Mouse (Mus musculus): Measurements from ENCODE around the gene Ephb2.

Gene Ephb2

DNA sequence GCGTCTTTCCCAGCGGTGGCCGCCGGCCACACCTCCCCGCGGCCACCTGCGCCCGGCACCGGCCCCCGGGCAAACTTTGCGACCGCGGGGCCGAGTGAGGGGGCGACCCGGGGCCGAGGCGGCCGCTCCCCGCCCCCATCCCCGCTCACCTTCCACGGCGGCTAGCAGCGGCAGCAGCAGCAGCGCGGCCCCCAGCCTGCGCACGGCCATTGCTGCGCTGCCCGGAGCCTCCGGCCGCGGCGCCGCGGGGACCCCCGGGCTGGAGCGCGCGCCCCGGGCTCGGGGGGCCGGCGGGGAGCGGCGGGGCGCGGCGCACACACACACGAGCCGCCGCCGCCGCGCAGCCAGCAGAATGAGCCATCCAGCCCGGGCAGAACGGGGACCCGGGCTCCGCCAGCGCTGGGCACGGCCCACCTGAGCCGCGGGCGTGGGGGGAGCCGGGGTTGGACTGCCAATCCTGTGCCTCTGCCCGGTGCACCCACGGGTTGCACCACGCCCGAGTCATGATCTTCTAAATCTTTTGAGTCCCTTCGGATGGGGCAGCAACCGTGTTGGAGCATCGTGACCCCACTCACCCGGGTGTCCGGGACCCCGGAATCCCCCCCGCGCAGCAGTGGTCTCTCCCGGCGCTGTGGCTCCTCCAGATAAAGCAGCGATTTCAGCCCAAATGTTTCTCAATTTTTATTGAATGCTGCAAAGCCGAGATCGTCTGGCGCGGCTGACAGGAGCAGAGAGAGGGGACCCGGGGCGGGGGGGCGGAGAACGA, at the start of gene Ephb2:
TSS of gene Ephb2 (minus strand) at position 368 of the 766 bp plus-strand sequence.
- DNase-seq, result peak; percentile 90

DNA sequence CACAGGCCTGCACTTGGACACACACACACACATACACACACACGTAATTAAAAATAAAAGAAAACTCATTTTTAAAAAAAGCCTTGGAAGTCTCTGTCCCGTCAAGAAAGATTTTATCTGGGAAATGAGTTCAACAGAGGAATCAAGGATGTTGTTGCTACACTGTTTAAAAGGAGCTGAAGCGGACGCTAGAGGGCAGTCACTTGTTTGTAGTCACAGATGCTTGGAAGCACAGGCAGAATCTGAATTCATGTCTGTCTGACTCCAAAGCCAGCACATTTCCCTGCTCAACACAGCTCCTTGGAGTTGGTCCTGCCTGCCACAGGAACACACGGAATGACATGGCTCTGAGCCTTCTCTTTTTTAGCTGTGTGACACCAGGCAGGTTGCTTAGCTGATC, 42.8 kb upstream of the Ephb2 start:
- peak; percentile 49 for DNase-seq

DNA sequence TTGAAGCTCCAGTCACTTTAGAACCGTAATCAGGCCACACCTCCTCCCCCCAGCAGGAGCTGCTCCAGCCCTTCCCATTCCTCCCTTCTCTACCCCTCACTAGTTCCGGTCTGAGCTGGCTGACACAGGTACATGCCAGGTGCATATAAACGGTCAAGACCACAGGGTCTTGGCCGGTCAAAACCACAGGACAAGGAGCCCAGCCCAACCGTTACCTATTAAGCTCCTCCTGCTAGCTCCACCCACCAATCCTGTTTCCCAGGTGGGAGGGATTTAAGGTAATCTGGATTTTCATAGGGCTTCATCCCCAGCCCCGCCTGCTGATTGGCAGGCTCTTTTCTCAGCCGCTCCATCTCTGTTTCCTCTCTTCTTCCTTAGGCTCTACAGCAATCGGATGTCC, 42.4 kb upstream of the Ephb2 start:
- no peak for DNase-seq

DNA sequence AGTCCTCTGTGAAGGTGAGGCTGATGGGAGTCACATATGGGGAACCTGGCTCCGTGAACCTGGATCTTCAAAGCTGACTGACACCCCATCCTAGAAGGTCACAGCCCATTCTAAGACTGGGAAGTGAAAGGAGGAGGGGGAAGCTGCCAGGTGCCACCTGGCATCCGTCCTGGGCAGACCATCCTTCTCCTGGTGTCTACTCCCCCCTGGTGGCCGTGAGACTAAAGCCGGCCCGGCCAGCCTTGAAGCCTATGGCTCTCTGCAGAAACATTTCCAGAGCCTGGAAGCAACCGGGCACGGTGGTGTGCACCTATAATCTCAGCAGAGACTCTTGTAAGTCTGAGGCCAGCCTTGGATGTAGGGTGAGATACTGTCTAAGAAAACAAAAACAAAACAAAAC, 41.2 kb upstream of the Ephb2 start:
- peak; percentile 87 for DNase-seq

DNA sequence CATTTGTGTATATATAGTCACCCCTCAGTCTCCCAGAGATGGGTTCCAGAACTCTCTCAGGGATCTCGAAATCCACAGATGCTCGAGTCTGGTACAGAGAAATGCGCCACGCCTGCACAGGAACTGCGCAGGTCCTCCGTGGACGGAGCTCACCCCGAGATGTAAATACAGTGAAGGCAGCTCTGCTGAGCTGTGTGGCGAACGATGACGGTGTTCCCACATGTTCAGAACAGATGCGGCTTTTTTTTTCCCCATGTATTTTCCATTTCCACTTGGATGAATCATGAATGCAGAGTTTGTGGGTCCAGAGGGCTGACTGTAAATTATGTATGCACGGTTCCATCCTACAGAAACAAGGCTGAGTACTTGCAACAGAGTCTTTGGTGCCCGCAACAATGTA, 39.2 kb upstream of the Ephb2 start:
- no peak for DNase-seq

DNA sequence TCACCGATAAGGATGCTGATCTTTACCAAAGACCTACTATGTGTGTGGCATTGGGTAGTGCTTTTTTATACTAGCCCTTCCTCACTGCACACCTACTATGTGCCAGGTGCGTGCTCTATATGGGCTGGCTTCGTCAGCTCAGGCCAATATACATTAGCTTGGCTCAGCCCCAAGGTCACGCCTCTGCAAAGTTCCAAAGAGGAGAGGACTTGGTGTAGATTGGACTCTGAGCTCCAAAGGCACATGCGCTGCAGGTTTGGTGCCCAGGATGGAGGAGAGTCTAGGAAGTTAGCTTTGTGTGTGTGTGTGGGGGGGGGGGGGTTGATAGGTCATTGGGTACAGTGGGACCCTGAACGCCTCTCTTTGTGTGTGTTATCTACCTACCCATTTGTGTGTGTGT, 32.6 kb upstream of the Ephb2 start:
- DNase-seq, result no peak

DNA sequence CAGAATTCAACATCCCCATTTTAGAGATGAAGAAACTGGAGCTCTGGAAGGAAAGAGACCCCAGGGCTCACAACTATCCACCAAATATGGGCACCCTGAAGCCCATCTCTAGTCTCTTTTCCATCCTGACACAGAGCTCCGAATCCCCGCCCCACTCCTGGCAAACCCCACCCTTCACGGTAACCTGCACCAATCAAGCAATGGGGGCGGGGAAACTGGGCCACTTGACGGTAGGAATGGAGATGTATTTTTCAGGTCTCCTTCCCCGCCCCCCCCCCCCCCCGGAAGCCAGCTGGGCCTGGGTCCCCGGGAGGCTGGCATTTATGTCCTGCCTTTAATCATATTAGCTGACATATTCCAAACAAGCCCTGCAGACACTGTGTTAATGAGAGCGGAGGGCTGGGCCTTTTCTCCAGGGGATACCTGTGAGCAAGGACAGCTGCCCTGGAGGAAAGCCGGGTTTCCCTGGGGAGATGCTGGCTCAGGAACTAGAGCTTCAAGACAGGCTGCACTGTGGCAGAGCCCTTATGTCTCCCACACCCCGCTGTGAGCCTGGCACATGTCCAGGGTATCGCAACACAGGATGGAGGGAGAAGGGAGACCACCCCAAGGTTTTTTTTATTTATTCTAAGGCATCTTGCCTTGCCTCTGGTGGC, 32.0 kb upstream of the Ephb2 start:
- no peak for DNase-seq

DNA sequence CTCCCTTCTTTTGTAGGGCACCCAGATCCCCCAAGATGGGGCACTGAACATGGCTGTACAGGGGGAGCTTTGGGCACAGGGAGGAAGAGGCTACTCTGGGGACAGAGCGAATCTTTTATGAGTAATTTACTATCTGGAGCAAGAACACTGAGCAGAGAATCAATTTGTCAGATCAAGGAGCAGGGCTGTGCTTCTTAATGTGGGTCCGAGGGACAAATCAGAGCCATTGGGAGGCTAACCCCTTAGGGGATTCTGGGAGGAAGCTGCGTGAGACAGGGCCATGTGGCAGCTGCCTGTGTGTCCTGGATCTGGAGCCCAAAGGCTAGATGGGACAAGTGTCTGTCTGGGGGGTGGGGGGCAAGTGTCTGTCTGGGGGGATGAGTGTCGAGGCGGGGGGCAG, 29.7 kb upstream of the Ephb2 start:
- no peak for DNase-seq

DNA sequence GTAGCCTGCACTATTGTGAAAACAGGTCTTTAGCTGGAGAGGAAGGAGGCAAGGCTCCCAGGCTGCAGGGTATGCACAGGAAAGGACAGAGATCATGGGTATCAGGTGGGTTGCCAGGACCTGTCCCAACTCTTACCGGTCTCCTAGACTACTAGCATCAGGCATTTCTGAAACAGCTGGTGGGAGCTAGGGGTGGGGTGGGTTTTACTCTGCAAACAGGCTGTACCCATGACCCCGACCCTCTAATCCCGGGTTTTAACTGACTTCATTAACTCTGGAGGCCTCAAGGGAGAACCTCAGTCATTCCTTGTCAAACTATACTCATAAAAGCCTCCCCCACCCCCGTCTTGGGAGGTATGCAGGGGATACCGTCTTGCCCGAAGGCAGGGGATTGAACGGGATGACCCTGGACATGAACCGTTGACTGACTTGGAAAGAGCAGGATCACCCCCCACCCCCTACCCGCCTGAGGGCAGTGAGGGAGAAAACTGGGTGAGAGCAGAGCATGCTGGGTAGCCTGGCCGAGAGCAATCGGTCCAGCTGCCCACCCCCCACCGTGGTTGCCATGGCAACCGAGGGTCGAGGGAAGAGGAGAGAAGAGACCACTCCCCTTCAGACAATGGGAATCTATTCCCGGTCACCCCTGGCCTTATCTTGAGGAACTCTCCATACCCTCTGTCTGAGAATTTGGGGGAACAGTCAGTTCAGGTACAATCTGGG, 29.1 kb upstream of the Ephb2 start:
- no peak for DNase-seq

DNA sequence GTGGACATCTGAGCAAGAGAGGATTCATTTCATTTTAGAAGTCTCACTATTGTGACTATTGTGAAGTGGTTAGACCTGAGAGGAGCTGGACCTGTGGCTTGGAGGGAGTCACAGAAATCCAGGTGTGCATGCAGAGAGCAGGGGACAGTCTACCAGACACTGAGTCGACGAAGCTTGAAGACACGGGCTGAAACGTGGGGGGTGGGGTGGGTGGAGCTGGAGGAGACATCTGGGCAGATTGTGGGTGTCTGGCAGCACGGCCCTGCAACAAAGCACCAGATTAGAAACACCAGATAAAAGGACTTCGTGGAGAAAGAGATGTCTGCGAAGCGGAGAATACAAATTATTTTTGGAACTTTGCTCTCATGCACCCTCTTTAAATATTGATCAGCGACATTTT, 27.7 kb upstream of the Ephb2 start:
- DNase-seq, result peak; percentile 41

DNA sequence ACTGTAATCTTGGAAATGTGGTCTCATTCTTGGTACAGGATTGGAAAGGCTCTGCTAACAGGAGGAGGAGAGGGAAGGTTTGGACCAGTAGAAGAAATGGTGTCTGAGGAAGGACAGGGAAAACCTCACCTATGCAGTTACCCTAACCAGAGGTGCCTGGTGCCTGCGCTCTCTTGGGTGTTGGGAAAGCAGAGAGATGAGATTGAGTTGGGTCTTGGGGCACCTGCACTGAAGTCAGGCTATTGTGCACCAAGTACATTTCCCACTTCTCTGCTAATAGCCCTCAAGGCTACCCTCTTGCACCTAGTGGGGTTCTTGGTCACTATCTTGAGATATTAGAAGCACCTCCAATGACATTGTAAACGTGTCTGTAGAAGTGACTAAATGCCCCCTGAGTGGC, 26.6 kb upstream of the Ephb2 start:
- DNase-seq, result no peak

DNA sequence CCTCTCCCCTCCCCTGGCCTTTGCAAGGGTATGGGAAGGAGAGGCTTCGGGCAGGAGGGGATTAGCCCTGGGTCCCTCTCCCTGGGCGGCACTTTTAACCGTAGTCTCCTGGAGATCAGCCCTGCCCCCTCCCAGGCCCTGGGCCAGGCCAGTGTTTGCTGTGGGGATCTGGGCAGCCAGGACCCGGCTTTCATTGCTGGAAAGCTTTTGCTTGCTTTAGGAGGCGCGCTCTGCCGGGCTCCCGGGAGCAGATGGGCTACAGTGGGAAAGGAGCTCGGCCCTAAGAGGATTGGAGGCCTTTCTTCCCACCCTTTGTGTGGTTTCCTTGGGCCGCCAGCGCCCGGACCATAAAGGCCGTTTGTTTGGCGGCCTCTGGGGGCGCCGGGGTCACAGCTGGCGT, 26.0 kb upstream of the Ephb2 start:
- DNase-seq, result peak; percentile 22

DNA sequence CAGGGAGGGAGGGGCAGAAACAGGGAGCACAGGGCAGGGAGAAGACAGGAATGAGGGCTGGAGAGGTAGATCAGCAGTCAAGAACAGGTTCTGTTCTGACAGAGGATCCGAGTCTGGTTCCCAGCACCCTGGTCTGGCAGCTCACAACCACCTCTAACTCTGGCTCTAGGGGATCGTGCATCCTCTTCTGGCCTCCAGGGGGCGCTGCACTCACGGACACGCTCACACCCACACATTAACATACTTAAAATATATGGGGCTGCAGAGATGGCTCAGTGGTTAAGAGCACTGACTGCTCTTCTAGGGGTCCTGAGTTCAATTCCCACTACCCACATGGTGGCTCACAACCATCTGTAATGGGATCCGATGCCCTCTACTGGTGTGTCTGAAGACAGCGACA, 24.2 kb upstream of the Ephb2 start:
- DNase-seq, result peak; percentile 24

DNA sequence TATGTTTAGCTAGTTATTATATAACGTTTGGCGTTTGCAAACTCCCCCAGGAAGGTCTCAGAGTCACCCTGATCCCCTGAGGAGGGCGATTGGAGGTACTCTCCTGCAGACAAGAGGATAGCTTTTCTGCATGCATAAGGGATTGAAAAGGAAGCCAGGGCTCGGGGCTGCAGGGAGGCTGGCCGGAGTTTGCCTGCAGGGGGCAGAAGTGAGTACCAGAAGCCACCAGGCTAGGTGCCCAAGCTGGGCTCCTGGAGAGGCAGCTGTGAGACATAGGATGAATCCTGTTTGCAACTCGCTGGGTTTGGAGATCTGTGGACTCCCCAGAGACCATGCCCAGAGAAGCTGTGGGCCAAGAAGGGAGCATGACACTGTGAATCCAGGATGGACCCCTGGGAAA, 19.3 kb upstream of the Ephb2 start:
- peak; percentile 71 for DNase-seq

DNA sequence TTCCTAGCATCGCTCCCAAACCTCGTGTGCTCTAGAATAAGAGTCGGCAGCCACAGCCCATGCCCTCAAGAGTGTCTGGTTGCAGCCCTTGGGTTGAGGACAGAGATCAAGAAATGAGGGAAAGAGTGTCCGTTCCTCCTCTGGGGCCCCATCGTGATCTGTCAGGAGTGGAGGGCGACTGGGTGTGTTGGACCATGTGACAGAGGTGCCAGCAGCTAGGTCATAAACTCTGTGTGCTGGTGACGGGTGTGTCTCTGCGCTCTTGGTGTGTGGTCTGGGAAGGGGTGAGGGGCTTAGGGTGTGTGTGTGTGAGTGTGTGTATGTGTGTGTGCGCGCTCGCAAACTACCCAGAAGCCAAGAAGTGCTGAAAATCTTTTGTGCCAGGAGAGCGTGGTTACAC, 17.2 kb upstream of the Ephb2 start:
- DNase-seq, result no peak

DNA sequence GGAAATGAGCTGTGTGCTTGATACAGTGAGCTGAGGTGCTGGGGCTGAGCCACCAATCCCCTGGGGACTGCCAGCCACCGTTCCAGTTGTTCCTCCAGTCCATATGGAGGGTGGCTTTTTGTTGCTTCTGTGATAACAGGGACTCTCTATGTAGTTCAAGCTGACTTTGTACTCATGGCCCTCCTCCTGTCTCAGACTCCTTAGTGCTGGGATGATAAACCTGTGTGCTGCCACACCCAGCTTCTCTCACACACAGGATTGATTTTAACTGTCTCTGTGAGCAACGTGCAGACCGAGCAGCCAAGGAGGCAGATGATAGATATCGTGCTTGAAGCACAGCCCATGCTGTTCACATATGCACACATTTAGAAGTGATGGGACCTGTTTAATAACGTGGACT, 16.3 kb upstream of the Ephb2 start:
- no peak for DNase-seq

DNA sequence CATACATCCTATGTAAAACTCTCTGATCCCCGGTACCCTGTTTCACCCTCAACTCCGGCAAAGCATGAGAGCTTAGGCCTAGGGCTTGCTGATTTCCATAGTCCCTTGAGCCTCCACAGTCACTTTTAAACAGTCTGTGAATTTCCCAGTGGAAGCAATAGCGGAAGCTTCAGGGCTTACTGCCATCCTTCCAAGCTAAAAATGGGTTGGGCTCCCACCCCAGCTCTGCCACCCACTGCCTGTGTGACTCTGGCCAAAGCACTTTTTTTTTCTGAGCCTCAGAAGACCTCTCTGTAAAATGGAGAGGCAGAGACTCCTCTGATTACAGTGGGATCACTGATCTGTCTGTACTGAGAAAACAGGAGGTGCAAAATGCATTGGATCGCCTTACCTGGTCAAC, 12.8 kb upstream of the Ephb2 start:
- DNase-seq, result no peak

DNA sequence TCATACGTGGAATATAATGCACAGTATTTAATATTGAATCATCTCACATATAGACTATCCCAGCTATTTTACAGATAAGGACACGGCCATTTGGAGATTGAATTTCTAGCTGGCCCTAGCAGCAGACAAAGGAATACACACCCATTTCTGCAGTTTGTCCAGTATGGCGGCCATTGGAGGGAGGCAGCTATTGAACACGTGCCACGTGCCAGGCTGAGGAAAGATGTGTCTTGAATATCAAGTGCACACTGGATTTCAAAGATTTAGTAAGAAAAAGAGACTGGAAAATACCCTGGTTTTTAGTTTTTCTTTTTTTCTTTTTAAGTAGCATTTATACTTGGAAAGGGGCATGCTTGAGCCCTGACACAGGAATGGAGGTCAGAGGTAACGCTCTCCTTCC, 11.4 kb upstream of the Ephb2 start:
- DNase-seq, result no peak

DNA sequence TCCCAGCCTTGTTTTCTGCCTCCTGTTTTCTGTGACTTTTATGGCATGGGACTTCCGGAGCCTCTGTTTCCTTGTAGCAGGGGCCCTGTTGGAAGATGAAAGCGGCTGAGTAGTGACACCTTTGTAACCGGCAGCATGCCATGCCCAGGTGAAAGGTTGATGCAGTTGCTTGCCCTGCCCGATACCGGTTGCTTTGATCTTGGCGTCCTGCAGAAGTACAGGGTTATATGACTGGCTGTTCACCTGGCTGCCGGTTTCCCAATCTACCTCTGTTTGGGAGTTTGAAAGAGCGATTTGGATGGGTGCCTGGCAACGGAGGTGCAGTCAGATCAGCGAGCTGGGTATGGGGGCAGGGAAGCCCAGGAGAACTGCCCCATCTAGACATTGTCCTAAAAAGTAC, 7.0 kb upstream of the Ephb2 start:
- DNase-seq, result no peak

DNA sequence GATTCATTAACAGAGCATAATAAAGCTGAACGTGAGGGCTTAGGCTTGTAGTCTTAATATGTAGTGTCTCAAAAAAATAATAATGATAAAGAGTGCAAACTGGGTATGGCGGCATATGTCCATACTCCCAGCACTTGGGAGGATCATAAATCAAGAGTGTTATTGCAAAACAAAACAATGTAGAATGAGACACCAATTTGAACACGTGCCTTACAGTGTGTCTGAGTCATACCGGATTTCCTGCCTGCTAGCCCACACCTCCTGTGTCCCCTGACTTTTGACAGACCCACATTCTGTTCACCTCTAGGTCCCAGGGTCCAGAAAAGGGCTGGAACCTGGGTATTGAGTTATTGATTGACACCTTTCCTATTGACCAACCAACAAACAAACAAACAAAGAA, 6.2 kb upstream of the Ephb2 start:
- no peak for DNase-seq

DNA sequence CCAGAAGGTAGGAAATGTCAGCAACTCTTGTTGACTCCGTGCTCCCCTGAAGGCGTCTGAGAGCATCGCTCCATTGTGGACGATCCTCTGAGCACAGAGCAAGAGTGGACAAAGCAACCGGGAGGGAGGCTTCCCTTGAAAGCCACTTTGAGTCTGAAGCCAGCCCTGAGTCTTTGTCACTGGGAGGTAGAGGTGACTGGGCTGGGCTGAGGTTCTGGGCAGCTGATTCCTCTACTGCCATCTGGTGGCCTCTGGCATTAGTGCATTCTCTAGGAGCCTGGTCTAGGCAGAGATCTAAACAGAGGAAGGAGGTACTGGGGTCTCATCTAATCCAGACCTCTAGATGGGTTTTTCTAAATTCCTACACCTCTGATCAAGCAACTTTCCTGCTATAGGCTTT, 5.3 kb upstream of the Ephb2 start:
- peak; percentile 91 for DNase-seq

DNA sequence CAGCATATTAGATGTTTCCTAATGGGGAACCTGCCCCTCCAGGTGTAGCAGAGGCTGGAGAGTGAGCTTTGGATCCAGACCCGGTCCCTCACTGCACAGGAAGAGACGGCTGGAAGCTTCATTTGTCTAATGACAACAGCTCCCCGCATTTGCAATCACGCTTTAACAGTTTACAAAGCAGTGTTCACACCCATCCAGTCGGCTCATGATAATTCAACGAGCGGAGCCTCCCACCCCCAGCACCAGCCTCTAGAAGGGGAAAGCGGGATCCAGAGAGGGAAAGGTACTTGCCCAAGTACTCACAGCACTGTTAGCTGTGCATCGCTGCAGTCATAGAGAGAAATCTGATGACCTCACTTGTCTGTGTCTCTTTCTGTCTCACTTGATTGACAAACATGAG, 2.7 kb upstream of the Ephb2 start:
- no peak for DNase-seq

DNA sequence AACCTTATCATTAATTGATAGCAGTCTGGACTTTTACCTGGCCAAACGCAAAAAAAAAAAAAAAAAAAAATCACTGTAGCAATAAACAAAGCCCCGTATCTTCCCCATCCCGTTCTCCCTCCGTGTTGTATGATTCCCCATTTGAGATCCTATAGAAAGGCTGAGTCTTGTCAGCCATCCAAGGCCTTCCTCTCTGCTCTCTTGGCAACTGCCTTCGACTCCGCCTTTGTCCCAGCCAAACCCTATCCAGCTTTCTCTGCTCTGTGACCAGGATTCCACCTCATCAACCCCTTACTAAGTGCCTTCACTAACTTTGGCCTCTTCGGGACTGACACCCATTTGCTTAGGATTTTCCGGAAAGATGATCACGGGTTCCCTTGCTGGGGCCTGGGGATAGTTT, 2.2 kb upstream of the Ephb2 start:
- no peak for DNase-seq

DNA sequence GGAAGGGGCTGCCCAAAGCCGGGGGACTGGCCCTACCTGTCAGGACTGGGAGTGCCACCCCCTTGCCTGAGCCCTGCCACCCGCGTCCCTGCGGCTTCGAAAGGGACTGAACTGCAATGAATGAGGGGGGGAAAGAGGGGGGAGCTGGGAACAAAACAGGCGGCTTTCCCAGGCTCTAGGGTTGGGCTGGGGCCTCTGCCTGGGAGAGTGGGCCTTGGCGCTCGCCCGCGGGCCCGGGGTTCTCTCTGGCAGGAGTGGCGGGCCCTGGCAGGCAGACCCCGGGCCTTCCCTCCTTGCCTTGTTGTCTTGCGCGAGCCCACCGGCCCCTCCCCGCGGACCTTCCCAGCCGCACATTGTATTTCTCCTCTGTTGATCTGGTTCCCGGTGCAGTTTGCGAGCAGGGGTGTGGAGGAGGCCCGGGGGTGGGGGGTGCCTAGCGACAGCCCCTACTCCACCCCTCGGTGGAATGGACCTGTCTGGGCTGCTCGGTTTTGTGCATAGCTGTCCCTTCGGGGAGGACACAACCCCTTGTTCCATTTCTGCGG, 671 bp upstream of the Ephb2 start:
- DNase-seq, result no peak

All from thymus, postnatal 4 days (tissue).